ENCODE assay signal across 26 mouse cellular contexts in the genomic region with DNA sequence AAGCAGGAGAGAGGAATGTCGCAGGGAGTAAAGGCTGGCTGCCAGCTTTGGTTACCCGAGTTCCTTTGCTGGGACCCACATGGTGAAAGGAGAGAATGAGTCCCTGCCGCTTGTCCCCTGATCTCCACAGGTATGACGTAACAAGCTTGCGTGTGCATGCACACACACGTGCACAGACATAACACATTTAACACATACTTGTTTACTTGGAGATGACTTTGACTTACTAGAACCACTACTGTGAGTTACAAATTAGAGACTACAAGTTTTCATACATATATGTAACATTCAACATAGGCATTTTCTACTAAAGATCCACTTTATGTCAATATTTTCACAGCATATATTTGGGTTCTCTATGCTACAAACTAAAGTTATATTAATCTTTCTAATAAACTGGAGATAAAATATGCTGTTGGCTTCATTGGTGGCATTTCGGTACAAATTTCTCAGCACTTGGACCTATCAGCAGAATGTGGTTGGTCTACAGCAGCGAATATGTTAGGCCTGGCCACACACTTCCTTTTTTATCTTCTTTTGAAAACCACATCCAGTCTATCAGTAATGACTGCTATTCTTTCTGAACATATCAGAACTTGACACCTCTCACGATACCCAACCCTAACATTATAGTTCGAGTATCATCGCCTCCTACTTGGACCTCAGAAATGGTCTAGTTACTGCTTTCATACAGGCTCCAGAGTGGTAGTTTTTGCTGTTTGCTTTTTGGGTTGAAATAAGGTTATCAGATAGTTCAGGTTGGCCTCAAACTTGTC. TPM values are rescaled to one million over a fixed set of nuclear protein-coding genes. Genes with fewer than 3 reads are reported as not detected.
DNase-seq lines count a peak whose midpoint lies in the region; ATAC-seq and TF ChIP-seq lines count a peak whose summit lies in the region.
"Had no signal": no experiment of that assay in that cellular context is flagged by ENCODE, and none has a peak within 500 bp of the region (broad histone marks: within the 10 kb centered on the region; RNA-seq: fewer than 3 reads in every experiment).

No protein-coding gene starts in this region.

- 0 out of 2 replicates have a peak overlapping the region, but pooled peaks have one; percentile 7 for H3K27ac ChIP-seq in bone marrow, adult 2 months (ENCODE audit: control insufficient read depth, insufficient read depth, low read depth, low read length, poor library complexity)
- H3K27ac ChIP-seq in liver, embryonic 13.5 days, result peak overlapping the region; percentile 83
- no peak overlapping the region for H3K27ac ChIP-seq in forebrain, embryonic 13.5 days
- H3K27ac ChIP-seq: embryonic facial prominence, embryonic 13.5 days; forebrain, embryonic 12.5 days; hindbrain, embryonic 10.5 days; hindbrain, postnatal 0 days; limb, embryonic 13.5 days; macrophage; neural tube, embryonic 12.5 days had no signal

- 31% methylated on average over 11 of the region's 11 CpGs for WGBS in bone marrow, adult 2 months
- WGBS in liver, embryonic 13.5 days (ENCODE audit: insufficient replicate concordance), result 28% methylated on average over 11 of the region's 11 CpGs
- WGBS in forebrain, embryonic 13.5 days, result 87% methylated on average over 11 of the region's 11 CpGs

- no peak for TF ChIP-seq CTCF in G1E (IDR thresholded peaks at IDR 0.05; ENCODE audit: low read depth, low read length)
- TF ChIP-seq CTCF in bone marrow, adult 2 months (IDR thresholded peaks at IDR 0.05; ENCODE audit: control insufficient read depth, insufficient read depth, low read length), result no peak

- no peak overlapping the region for H3K9ac ChIP-seq in liver, embryonic 13.5 days
- H3K9ac ChIP-seq in forebrain, embryonic 13.5 days, result no peak overlapping the region
- H3K9ac ChIP-seq: embryonic facial prominence, embryonic 13.5 days; forebrain, embryonic 12.5 days; limb, embryonic 13.5 days; lung, embryonic 14.5 days; neural tube, embryonic 12.5 days had no signal

- H3K27me3 ChIP-seq in G1E (ENCODE audit: insufficient read depth, low read length), result no peaks in the 10 kb centered on the region; the same call in 1 of the 2 replicates
- no peaks in the 10 kb centered on the region for H3K27me3 ChIP-seq in liver, embryonic 13.5 days
- H3K27me3 ChIP-seq in forebrain, embryonic 13.5 days, result no peaks in the 10 kb centered on the region
- H3K27me3 ChIP-seq: embryonic facial prominence, embryonic 13.5 days; forebrain, embryonic 12.5 days; limb, embryonic 13.5 days; neural tube, embryonic 12.5 days had no signal

- TF ChIP-seq POLR2A in bone marrow, adult 2 months (IDR thresholded peaks at IDR 0.05; ENCODE audit: borderline replicate concordance, control insufficient read depth, low read depth, low read length), result no peak

- DNase-seq in G1E (ENCODE audit: low spot score), result peak; percentile 43
- no peak for DNase-seq in liver, embryonic 13.5 days
- DNase-seq in right cerebral cortex, postnatal 10 days (ENCODE audit: low spot score in 2 of 2), result no peak
- DNase-seq in adrenal gland, adult 8-10 months, result no peak
- DNase-seq: cerebellum, adult 18-20 months; cerebellum, postnatal 25 days; embryo, embryonic 11 days; gastrocnemius, postnatal 36 days; kidney, postnatal 25 days; layer of hippocampus, postnatal 36 days; lung, embryonic 14.5 days; midbrain, embryonic 14.5 days; right cerebral cortex, postnatal 25 days had no signal

- H3K9me3 ChIP-seq in G1E (replicated peaks), result no peaks in the 10 kb centered on the region
- H3K9me3 ChIP-seq in liver, embryonic 13.5 days (replicated peaks), result no peaks in the 10 kb centered on the region
- H3K9me3 ChIP-seq in forebrain, embryonic 13.5 days (replicated peaks), result no peaks in the 10 kb centered on the region
- H3K9me3 ChIP-seq: embryonic facial prominence, embryonic 13.5 days; forebrain, embryonic 12.5 days; hindbrain, embryonic 10.5 days; limb, embryonic 13.5 days; neural tube, embryonic 12.5 days had no signal

- ATAC-seq in G1E (ENCODE audit: extremely low read depth, insufficient number of reproducible peaks, low FRiP score, poor library complexity, severe bottlenecking), result peak; percentile 70
- peak; percentile 19 for ATAC-seq in liver, embryonic 13.5 days (ENCODE audit: low read depth)
- ATAC-seq in megakaryocyte-erythroid progenitor cell, adult 5-6 weeks (replicated peaks; ENCODE audit: low FRiP score, low TSS enrichment, poor library complexity, severe bottlenecking), result peak; percentile 48
- no peak for ATAC-seq in forebrain, embryonic 13.5 days
- ATAC-seq: hindbrain, postnatal 0 days; intestine, embryonic 16.5 days had no signal

- H3K4me3 ChIP-seq in G1E (ENCODE audit: low read depth, low read length), result peak overlapping the region; percentile 27; the same call in 1 of the 2 replicates
- no peak overlapping the region for H3K4me3 ChIP-seq in bone marrow, adult 2 months (replicated peaks; ENCODE audit: control insufficient read depth, low read depth, low read length)
- no peak overlapping the region for H3K4me3 ChIP-seq in liver, embryonic 13.5 days (replicated peaks)
- no peak overlapping the region for H3K4me3 ChIP-seq in forebrain, embryonic 13.5 days
- H3K4me3 ChIP-seq: embryonic facial prominence, embryonic 13.5 days; erythroblast, embryonic 14.5 days; forebrain, embryonic 12.5 days; hindbrain, embryonic 10.5 days; limb, embryonic 13.5 days; neural tube, embryonic 12.5 days had no signal

- H3K4me1 ChIP-seq in G1E (ENCODE audit: insufficient read depth, low read depth, low read length), result peaks cover 57% of the 10 kb centered on the region
- H3K4me1 ChIP-seq in bone marrow, adult 2 months (ENCODE audit: control insufficient read depth, insufficient read depth, low read length), result no peaks in the 10 kb centered on the region; the same call in 1 of the 2 replicates
- H3K4me1 ChIP-seq in liver, embryonic 13.5 days (replicated peaks), result peaks cover 60% of the 10 kb centered on the region
- peaks cover 19% of the 10 kb centered on the region for H3K4me1 ChIP-seq in forebrain, embryonic 13.5 days

- 0 out of 2 replicates have a peak overlapping the region, but pooled peaks have one; percentile 11 for H3K4me2 ChIP-seq in liver, embryonic 13.5 days
- no peak overlapping the region for H3K4me2 ChIP-seq in forebrain, embryonic 13.5 days
- H3K4me2 ChIP-seq: embryonic facial prominence, embryonic 13.5 days; forebrain, embryonic 12.5 days; heart, embryonic 11.5 days; limb, embryonic 13.5 days; lung, embryonic 14.5 days; neural tube, embryonic 12.5 days had no signal

- H3K36me3 ChIP-seq in G1E (replicated peaks), result peaks cover 3% of the 10 kb centered on the region
- H3K36me3 ChIP-seq in liver, embryonic 13.5 days, result no peaks in the 10 kb centered on the region
- no peaks in the 10 kb centered on the region for H3K36me3 ChIP-seq in forebrain, embryonic 13.5 days (ENCODE audit: poor library complexity, severe bottlenecking)
- H3K36me3 ChIP-seq: embryonic facial prominence, embryonic 13.5 days; forebrain, embryonic 12.5 days; hindbrain, embryonic 10.5 days; limb, embryonic 13.5 days; neural tube, embryonic 12.5 days had no signal

RNA-seq across cellular contexts. Expression of gene Thumpd3, which starts 4.6 kb away (rescaled TPM):
- total RNA-seq in G1E (2014; fragmentation: Nextera tagmentation) (127 and 145 TPM in 2 replicates), G1E (2017) (89.2 and 95.1 TPM in 2 replicates)
- 6.7 and 7.5 TPM in 2 replicates for polyA plus RNA-seq in G1E (2012)
- 28.8 and 34.7 TPM in 2 replicates for polyA plus RNA-seq in bone marrow, adult 2 months (2011; ENCODE audit: insufficient read depth, insufficient read length, low replicate concordance, missing spikeins)
- polyA plus RNA-seq in liver, embryonic 13.5 days (2015; fragmentation: Nextera tagmentation; extraction: Ambion mirVana), result 43.8 and 49.0 TPM in 2 replicates
- total RNA-seq in megakaryocyte-erythroid progenitor cell, adult 5-6 weeks (2014; fragmentation: Nextera tagmentation), result 123 and 125 TPM in 2 replicates
- total RNA-seq in megakaryocyte-erythroid progenitor cell, adult 5-6 weeks (2017), result 147 and 161 TPM in 2 replicates
- polyA plus RNA-seq in forebrain, embryonic 13.5 days (2015; fragmentation: Nextera tagmentation; extraction: Ambion mirVana), result 62.9 and 63.2 TPM in 2 replicates
- 10 to 100 TPM; 35.4 to 46.8 (median 41.3) TPM for total RNA-seq in adrenal gland, adult 8-10 months (2022)

RNA-seq across cellular contexts. Expression of gene Setd5, which starts 35.8 kb away (rescaled TPM):
- total RNA-seq in G1E (2014; fragmentation: Nextera tagmentation), result 262 and 272 TPM in 2 replicates
- 89.2 and 95.0 TPM in 2 replicates for total RNA-seq in G1E (2017)
- polyA plus RNA-seq in G1E (2012), result 131 and 154 TPM in 2 replicates
- polyA plus RNA-seq in bone marrow, adult 2 months (2011; ENCODE audit: insufficient read depth, insufficient read length, low replicate concordance, missing spikeins), result 25.6 and 45.1 TPM in 2 replicates
- 19.8 and 21.3 TPM in 2 replicates for polyA plus RNA-seq in liver, embryonic 13.5 days (2015; fragmentation: Nextera tagmentation; extraction: Ambion mirVana)
- total RNA-seq in megakaryocyte-erythroid progenitor cell, adult 5-6 weeks (2014; fragmentation: Nextera tagmentation), result 136 and 143 TPM in 2 replicates
- total RNA-seq in megakaryocyte-erythroid progenitor cell, adult 5-6 weeks (2017), result 79.1 and 80.2 TPM in 2 replicates
- 56.9 and 63.3 TPM in 2 replicates for polyA plus RNA-seq in forebrain, embryonic 13.5 days (2015; fragmentation: Nextera tagmentation; extraction: Ambion mirVana)
- 100 to 1,000 TPM in 2 of 4 experiments, 10 to 100 TPM in 2; 88.7 to 146 (median 108) TPM for total RNA-seq in adrenal gland, adult 8-10 months (2022)
